Mouse (Mus musculus) liver, embryonic 13.5 days (tissue): ENCODE measurements around the gene Slc9a1. TPM values are rescaled to one million over a fixed set of nuclear protein-coding genes. Genes with fewer than 3 reads are reported as not detected.

Source experiments
- ATAC-seq: fragments of 200-750 bp; cut with Nextera tagmentation; 2 replicates; pipeline ENCODE4 v1.8.0; 2017; ENCODE audit warnings: low read depth, mild to moderate bottlenecking, moderate number of reproducible peaks, moderate library complexity
- DNase-seq: peaks from one replicate; pipeline ENCODE4 v3.0.0; 2022
- H3K27ac ChIP-seq: fragments of 300-500 bp; sonication (generic); 2 replicates; pipeline ENCODE4 v1.5.1; 2015; ENCODE audit warnings: moderate library complexity, mild to moderate bottlenecking, inconsistent platforms
- H3K27me3 ChIP-seq: fragments of 300-500 bp; sonication (generic); 2 replicates; pipeline ENCODE4 v1.6.1; 2015; ENCODE audit warnings: mild to moderate bottlenecking, inconsistent platforms
- H3K36me3 ChIP-seq: fragments of 300-500 bp; sonication (generic); 2 replicates; pipeline ENCODE4 v1.6.1; 2015; ENCODE audit warnings: mild to moderate bottlenecking, inconsistent platforms
- H3K4me1 ChIP-seq: fragments of 300-500 bp; sonication (generic); replicated peaks from 2 replicates; pipeline ENCODE4 v1.6.1; 2015; ENCODE audit warnings: inconsistent platforms
- H3K4me2 ChIP-seq: fragments of 300-500 bp; sonication (generic); 2 replicates; pipeline ENCODE4 v1.6.1; 2015; ENCODE audit warnings: inconsistent platforms, mild to moderate bottlenecking, moderate library complexity
- H3K4me3 ChIP-seq: fragments of 300-500 bp; sonication (generic); replicated peaks from 2 replicates; pipeline ENCODE4 v1.5.1; 2015; ENCODE audit warnings: mild to moderate bottlenecking, inconsistent platforms
- H3K9ac ChIP-seq: fragments of 300-500 bp; sonication (generic); 2 replicates; pipeline ENCODE4 v1.6.1; 2015; ENCODE audit warnings: mild to moderate bottlenecking, inconsistent platforms
- H3K9me3 ChIP-seq: fragments of 300-500 bp; sonication (generic); replicated peaks from 2 replicates; pipeline ENCODE4 v1.6.1; 2016; ENCODE audit warnings: inconsistent platforms
- WGBS: fragments of 180-500 bp; shearing (Covaris S2); methylation state at CpG from one replicate; pipeline ENCODE4 v1.1.7; 2015; ENCODE audit not compliant: insufficient replicate concordance; 5-methylcytosine and 5-hydroxymethylcytosine counted together
- polyA plus RNA-seq: library from polyadenylated mRNA; unstranded; fragments of >200 nt; fragmentation: Nextera tagmentation; extraction: Ambion mirVana; gene quantifications from 2 replicates; pipeline ENCODE4 v1.2.1, GENCODE M21; 2015

Gene Slc9a1
- polyA plus RNA-seq, 1 experiment from 2014 or later, result 2.7 TPM

DNA sequence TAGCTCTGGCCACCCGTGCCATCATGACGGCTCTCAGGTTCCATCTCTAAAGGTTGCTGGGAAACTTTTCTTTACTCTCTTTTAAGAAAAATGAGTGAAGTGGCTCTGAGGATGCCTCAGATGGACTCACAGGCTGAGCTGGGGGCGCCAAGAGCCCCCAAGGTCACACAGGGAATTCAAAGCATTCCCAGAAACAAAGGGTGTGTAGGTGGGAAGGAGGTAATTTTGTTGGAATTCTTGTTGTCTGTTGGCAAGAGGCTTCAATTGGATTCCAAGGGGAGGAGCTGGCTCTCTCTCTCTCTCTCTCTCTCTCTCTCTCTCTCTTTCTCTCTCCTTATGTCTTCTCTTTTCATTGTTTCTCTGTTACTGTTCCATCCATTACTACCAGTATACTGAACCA is 72.7 kb downstream of the Slc9a1 start:
- Histone ChIP-seq H3K9me3 (no peaks in the 10 kb centered on the region), H3K4me3 (no peak overlapping the region), H3K27me3 (peaks cover 27% of the 10 kb centered on the region), H3K27ac (no peak overlapping the region), H3K36me3 (no peaks in the 10 kb centered on the region), H3K9ac (no peak overlapping the region), H3K4me2 (no peak overlapping the region), H3K4me1 (peaks cover 9% of the 10 kb centered on the region; the same call in 1 of the 2 replicates)
- DNase-seq, result no peak
- no peak for ATAC-seq
- 57% methylated on average over 3 of the region's 3 CpGs for WGBS

DNA sequence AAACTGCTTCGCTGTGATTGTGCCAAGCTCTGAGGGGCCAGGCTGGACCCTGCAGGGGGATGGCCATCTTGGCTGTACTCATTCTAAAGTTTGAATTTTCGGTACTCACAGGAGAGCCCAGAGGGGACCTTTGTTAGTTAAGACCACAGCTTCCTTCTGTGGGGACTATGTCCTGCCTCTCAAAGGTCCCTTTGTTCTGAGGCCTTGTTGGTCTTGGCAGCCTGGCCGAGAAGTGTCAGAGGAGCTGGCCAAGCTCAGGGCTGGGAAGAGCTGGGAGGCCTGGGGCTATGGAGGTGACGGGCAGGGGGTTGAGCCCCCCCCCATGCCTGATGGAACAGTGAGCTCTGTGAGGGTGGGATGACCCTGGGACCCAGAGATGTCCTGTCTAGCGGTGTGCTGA is 73.6 kb downstream of the Slc9a1 start:
- H3K4me3 ChIP-seq, result no peak overlapping the region
- WGBS, result 47% methylated on average over 5 of the region's 5 CpGs
- no peak overlapping the region for H3K9ac ChIP-seq
- H3K27me3 ChIP-seq, result peaks cover 35% of the 10 kb centered on the region
- H3K9me3 ChIP-seq, result no peaks in the 10 kb centered on the region
- ATAC-seq, result no peak
- H3K36me3 ChIP-seq, result no peaks in the 10 kb centered on the region
- H3K27ac ChIP-seq, result no peak overlapping the region
- peaks cover 9% of the 10 kb centered on the region; the same call in 1 of the 2 replicates for H3K4me1 ChIP-seq
- DNase-seq, result no peak
- H3K4me2 ChIP-seq, result no peak overlapping the region

DNA sequence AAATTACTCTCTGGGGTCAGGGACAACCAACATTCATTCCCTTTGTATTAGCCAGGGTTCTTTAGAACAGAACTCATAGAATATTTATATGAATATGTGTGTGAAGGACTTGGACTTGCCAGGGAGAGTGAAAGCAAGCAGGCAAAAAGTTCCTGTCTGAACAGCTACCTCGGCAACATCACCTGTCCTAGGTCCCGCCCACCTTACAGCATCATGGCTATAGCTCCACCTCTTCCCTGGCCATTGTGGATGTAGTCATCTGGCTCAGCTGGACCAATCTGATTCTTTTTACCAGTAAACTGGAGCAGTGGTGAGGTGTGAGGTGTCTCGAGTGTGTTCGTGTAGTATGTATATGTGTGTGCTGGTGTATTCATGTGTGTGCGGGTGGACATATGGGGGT is 76.2 kb downstream of the Slc9a1 start:
- DNase-seq, result no peak
- H3K27ac ChIP-seq, result no peak overlapping the region
- H3K27me3 ChIP-seq, result peaks cover 26% of the 10 kb centered on the region; the same call in 1 of the 2 replicates
- 63% methylated on average over 5 of the region's 5 CpGs for WGBS
- no peaks in the 10 kb centered on the region for H3K36me3 ChIP-seq
- no peaks in the 10 kb centered on the region for H3K4me1 ChIP-seq
- H3K4me3 ChIP-seq, result no peak overlapping the region
- H3K9ac ChIP-seq, result no peak overlapping the region
- H3K4me2 ChIP-seq, result no peak overlapping the region
- no peaks in the 10 kb centered on the region for H3K9me3 ChIP-seq
- no peak for ATAC-seq

DNA sequence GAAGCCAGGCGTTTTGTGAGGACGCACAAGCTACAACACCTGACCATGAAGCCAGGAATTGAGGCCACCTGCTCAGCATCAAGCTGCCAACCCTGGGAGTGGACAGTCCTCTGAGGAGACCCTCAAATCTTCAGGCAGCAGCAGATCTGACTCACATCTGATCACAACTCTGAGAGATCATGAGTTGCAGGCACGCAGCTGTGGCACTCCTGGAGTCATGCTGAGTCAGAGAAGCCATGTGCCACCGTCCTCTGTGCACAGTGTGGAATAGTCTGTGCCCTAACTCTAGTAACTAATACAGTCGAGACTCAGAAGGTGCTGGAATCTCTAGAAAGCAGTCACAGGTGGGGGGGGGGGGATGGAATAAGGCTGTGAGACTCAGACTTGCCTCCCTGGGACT is 77.9 kb downstream of the Slc9a1 start:
- H3K4me3 ChIP-seq, result no peak overlapping the region
- no peaks in the 10 kb centered on the region for H3K9me3 ChIP-seq
- 54% methylated on average over 5 of the region's 5 CpGs for WGBS

DNA sequence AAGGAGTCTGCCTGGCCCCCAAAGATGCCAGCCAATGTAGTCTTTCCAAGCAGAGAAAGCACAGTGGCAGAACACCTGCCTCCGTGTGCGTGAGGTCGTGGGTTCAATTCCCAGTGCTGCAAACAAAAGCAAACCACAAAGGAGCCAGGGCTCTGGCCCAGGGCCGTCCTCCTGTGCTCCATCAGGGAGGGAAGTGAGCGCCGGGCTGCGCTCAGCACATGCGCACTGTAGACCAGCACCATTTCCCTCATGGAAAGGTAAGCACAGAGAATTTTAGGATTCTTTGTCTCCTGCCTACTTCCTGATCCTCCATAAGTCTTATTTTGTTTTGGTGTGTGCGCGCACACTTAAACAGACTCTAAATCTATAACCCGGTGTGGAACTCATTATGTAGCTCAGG is 78.5 kb downstream of the Slc9a1 start:
- Histone ChIP-seq H3K27ac (no peak overlapping the region), H3K36me3 (no peaks in the 10 kb centered on the region), H3K4me2 (no peak overlapping the region), H3K4me3 (no peak overlapping the region), H3K9ac (no peak overlapping the region), H3K4me1 (no peaks in the 10 kb centered on the region), H3K27me3 (0 out of 2 replicates have a peak, but pooled peaks cover 14% of the 10 kb centered on the region), H3K9me3 (no peaks in the 10 kb centered on the region)
- WGBS, result 73% methylated on average over 11 of the region's 11 CpGs
- no peak for ATAC-seq
- no peak for DNase-seq

More for the DNA sequence above, 77.9 kb downstream of the Slc9a1 start:
- DNase-seq, result no peak
- 0 out of 2 replicates have a peak, but pooled peaks cover 14% of the 10 kb centered on the region for H3K27me3 ChIP-seq
- H3K9ac ChIP-seq, result no peak overlapping the region
- ATAC-seq, result no peak
- no peak overlapping the region for H3K27ac ChIP-seq
- no peak overlapping the region for H3K4me2 ChIP-seq
- no peaks in the 10 kb centered on the region for H3K36me3 ChIP-seq
- H3K4me1 ChIP-seq, result no peaks in the 10 kb centered on the region

DNA sequence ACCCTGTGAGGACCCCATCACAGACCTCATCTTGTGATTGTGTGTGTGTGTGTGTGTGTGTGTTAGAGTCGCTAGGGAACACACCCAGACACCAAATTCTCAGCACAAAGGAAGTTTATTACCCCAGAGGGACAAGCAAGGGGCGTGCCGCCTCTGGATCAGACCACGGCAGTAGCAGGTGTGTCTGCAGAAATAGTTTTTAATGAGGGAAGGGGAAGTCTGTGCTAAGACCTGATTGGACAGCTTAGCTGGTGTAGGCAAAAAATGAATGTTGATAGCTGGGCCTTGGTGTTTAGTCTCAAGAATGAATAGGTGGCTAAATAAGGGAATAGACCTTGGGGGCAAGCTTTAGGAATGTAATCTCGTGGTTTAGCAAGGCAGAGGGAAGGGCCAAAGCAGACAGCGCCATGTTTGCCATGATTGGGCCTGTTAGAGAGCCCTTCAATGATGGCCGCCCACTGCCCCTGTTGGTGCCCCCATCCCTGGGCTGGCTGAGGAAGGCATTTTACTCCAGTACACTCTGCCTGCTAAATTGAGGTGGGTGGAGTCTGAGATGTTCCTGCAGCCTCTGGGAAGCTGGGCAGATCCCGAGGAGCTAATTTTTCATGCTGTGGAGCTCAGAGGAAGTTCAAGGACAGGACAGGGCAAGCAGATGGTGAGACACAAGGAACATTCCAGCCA is 79.3 kb downstream of the Slc9a1 start:
- H3K27me3 ChIP-seq, result 0 out of 2 replicates have a peak, but pooled peaks cover 14% of the 10 kb centered on the region
- H3K27ac ChIP-seq, result no peak overlapping the region
- no peaks in the 10 kb centered on the region for H3K4me1 ChIP-seq
- no peak overlapping the region for H3K4me3 ChIP-seq
- no peak for ATAC-seq
- WGBS, result 60% methylated on average over 8 of the region's 8 CpGs
- no peak overlapping the region for H3K4me2 ChIP-seq
- H3K9me3 ChIP-seq, result no peaks in the 10 kb centered on the region
- H3K36me3 ChIP-seq, result no peaks in the 10 kb centered on the region
- DNase-seq, result no peak
- H3K9ac ChIP-seq, result no peak overlapping the region

DNA sequence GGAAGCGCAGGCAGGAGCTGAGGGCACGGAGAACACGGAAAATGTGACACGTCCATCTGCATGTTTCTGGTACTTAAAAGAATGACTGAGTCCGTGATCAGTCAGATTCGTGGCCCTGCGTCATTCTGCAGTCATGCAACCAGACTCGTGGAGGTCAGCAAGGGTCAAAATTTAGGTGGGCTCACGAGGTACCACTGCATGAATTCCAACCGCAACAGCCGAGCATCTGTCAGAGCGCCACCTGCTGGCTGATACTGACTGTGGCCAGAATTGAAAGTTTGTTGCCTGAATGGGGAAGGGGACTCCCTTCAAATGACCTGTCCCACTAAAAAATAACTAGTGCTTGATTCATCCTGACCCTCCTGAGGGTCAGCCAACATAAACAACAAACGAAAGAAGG is 80.2 kb downstream of the Slc9a1 start:
- H3K27me3 ChIP-seq, result 0 out of 2 replicates have a peak, but pooled peaks cover 14% of the 10 kb centered on the region
- 19% methylated on average over 13 of the region's 13 CpGs for WGBS
- no peak overlapping the region for H3K4me3 ChIP-seq
- DNase-seq (no peak), ATAC-seq (no peak)
- no peak overlapping the region for H3K9ac ChIP-seq
- no peak overlapping the region for H3K27ac ChIP-seq
- no peaks in the 10 kb centered on the region for H3K4me1 ChIP-seq
- H3K4me2 ChIP-seq, result no peak overlapping the region
- no peaks in the 10 kb centered on the region for H3K9me3 ChIP-seq
- H3K36me3 ChIP-seq, result no peaks in the 10 kb centered on the region

DNA sequence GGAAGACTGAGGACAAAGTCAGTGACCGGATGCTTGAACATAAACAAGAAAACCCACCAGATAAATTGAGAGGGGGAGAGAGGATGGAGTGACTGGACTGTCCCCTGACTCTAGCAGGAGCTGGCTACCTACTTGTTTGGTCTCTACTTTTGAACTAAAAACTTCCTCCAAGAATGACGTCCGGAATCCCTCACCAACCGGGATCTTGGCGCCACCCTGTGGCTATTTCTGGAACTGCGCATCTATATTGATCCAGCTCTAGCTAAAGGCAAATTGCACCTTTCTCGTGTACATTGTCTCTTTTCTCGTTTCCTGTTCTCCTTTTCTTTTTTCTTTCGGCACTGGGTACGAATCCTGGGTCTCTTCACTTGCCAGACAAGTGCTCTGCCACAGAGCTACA is 82.0 kb downstream of the Slc9a1 start:
- 7% methylated on average over 10 of the region's 10 CpGs for WGBS
- H3K9me3 ChIP-seq, result no peaks in the 10 kb centered on the region

DNA sequence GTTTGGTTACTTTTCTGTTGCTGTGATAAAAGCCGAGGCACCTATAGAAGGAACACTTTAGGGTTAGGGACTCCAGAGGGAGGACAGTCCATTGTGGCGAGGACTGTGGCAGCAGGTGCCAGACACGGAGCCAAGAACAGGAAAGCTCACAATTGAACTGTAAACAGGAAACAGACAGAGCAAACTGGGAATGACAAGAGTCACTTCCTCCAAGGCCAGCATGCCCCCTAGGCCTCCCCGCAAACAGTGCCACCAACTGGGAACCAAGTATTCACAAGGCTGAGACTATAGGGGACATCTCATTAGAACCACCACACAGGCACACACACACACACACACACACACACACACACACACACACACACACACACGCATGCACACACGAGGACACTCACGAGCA is 82.9 kb downstream of the Slc9a1 start:
- no peaks in the 10 kb centered on the region for H3K36me3 ChIP-seq
- 0 out of 2 replicates have a peak, but pooled peaks cover 12% of the 10 kb centered on the region for H3K27me3 ChIP-seq
- H3K27ac ChIP-seq, result no peak overlapping the region
- no peak overlapping the region for H3K4me2 ChIP-seq
- ATAC-seq, result no peak
- no peak overlapping the region for H3K9ac ChIP-seq
- no peak for DNase-seq
- WGBS, result 52% methylated on average over 6 of the region's 7 CpGs
- H3K4me3 ChIP-seq, result no peak overlapping the region
- no peaks in the 10 kb centered on the region for H3K4me1 ChIP-seq
- no peaks in the 10 kb centered on the region for H3K9me3 ChIP-seq

More for the DNA sequence above, 82.0 kb downstream of the Slc9a1 start:
- DNase-seq (peak; percentile 22), ATAC-seq (no peak)
- Histone ChIP-seq H3K4me3 (no peak overlapping the region), H3K9ac (no peak overlapping the region), H3K4me2 (no peak overlapping the region), H3K27ac (no peak overlapping the region), H3K4me1 (no peaks in the 10 kb centered on the region), H3K27me3 (0 out of 2 replicates have a peak, but pooled peaks cover 14% of the 10 kb centered on the region), H3K36me3 (no peaks in the 10 kb centered on the region)

DNA sequence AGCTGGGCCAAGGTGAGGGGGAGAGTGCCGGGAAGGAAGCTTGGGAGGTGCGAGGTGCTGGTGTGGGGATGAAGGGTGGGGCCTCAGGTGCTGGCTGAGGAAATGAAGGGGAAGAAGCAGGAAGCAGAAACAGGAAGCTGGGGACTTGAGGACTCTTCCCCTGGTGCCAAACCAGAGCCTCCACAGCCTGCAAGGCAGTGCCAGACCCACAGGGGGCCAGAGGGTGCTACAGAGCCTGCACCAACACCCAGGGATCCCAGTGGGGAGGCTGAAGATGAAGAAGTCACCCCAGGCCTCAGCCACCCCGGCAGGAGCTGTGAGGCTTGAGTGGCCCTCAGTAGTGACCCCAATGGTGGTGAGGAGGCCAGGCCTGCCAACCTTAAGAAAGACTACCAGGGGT is 88.5 kb downstream of the Slc9a1 start:
- Histone ChIP-seq H3K9me3 (no peaks in the 10 kb centered on the region), H3K4me1 (peaks cover 6% of the 10 kb centered on the region), H3K9ac (no peak overlapping the region), H3K27me3 (no peaks in the 10 kb centered on the region), H3K27ac (no peak overlapping the region), H3K4me3 (no peak overlapping the region), H3K4me2 (no peak overlapping the region), H3K36me3 (no peaks in the 10 kb centered on the region)
- DNase-seq (no peak), ATAC-seq (no peak)
- 54% methylated on average over 3 of the region's 3 CpGs for WGBS

DNA sequence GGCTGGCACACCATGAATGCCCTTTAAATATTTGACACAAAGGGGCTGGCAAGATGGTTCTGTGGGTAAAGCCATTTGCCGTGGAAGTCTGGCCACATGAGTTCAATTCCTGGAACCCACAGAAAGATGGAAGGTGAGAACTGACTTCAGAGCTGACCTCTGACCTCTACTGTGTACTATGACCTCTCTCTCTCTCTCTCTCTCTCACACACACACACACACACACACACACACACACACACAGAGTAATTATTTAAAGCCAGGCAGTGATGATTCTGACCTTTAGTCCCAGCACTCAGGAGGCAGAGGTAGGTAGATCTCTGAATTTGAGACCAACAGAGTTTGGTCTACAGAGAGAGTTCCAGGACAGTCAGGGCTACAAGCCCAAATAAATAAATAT is 90.5 kb downstream of the Slc9a1 start:
- Histone ChIP-seq H3K4me3 (no peak overlapping the region), H3K9ac (no peak overlapping the region), H3K27ac (no peak overlapping the region), H3K9me3 (no peaks in the 10 kb centered on the region), H3K4me2 (no peak overlapping the region), H3K4me1 (peaks cover 10% of the 10 kb centered on the region), H3K36me3 (no peaks in the 10 kb centered on the region), H3K27me3 (no peaks in the 10 kb centered on the region)
- DNase-seq (no peak), ATAC-seq (no peak)
- WGBS, result 72% methylated on average over 1 of the region's 1 CpGs

DNA sequence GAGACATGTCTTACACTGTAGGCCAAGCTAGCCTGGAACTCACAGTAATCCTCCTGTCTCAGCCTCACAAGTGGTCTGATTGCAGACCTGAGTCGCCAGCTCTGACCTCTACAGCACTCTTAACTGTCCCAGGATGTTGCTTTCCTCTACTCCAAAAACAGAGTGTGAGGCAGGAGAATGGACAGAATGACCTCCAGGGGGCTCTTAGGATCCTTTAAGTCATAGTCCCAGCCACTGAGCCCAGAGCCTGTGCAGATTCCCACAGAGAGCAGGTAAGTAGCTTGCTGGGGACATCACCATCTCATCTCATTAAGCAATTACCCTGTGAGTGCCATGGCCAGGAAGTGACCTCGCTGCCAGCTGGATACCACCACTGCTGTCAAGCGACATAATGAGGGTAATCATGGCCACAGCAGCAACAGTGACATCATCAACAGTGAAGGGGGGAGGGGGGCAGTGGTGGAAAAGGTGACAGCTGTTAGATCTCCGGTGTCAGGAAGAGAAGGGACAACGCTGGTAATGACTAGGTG is 91.4 kb downstream of the Slc9a1 start:
- H3K9ac ChIP-seq, result no peak overlapping the region
- WGBS, result 40% methylated on average over 5 of the region's 5 CpGs
- H3K27me3 ChIP-seq, result no peaks in the 10 kb centered on the region
- H3K27ac ChIP-seq, result no peak overlapping the region
- no peak for ATAC-seq
- no peak overlapping the region for H3K4me3 ChIP-seq
- H3K36me3 ChIP-seq, result no peaks in the 10 kb centered on the region
- DNase-seq, result no peak
- H3K4me1 ChIP-seq, result peaks cover 10% of the 10 kb centered on the region
- no peaks in the 10 kb centered on the region for H3K9me3 ChIP-seq
- no peak overlapping the region for H3K4me2 ChIP-seq
